Mouse (Mus musculus): ENCODE data around the gene Syn2.
"Not testable (repeated sequence)": the region's sequence is repeated elsewhere in the genome, so short reads cannot be mapped to it uniquely, and the experiment has no call there.

The Syn2 gene

DNA sequence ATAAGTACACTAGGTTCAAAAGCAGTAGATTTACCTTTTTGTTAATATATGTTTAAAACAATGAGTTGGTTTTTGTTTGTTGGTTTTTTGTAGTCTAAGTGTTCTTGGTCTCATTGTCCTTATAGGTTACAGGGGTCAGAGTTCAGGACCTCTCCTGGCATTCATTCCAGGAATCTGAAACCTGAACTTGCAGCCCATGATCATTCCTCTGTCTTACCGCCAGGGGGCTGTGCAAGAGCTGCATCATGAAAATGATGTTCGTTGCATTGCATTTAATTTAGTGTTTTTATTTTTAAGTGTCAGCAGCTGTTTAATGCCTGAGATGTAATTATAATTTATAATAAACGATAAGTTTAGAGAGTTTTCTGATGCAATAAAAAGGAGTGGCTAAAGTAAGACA, 40.1 kb downstream of the Syn2 start:
- peak; percentile 46 for DNase-seq (ENCODE audit: low read depth, low spot score)

DNA sequence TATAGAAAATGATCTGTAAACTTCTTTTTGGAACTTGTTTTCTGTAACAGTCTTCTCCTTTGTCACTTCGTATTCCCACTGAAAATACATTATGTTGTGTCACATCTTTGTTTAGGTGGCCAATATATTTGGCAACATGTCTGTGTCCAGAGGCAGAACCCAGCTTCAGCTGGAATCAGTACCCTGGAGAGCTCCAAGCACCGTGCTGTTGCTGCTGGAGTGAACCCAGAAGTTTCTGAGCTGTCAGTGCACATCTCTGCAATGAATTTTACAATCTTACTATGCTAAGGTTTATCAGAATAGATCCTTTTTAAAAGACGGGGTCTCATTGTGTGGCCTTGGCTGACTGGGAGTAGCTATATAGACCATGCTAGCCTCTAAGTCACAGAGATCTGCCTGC, 44.1 kb downstream of the Syn2 start:
- DNase-seq (ENCODE audit: low read depth, low spot score) = peak; percentile 42

DNA sequence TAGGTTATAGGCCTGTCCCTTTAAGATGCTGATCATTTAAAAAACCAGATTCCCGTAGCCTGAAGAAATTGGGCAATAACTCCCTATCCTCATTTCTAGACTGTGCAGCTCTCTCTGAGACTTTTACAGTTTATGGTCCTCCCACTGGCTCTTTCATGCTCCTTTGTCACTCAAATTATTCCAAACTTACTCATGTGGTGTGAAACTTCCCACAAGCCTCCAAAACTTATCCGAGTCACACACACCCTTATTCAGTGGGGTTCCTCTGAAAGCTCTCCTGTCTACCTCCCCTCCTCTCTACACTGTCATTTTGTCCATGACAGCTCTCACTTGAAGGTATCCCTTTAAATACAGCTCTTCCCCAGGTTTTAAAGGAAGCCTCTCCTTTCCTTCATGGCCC, 46.4 kb downstream of the Syn2 start:
- no peak for DNase-seq (ENCODE audit: low read depth, low spot score)

DNA sequence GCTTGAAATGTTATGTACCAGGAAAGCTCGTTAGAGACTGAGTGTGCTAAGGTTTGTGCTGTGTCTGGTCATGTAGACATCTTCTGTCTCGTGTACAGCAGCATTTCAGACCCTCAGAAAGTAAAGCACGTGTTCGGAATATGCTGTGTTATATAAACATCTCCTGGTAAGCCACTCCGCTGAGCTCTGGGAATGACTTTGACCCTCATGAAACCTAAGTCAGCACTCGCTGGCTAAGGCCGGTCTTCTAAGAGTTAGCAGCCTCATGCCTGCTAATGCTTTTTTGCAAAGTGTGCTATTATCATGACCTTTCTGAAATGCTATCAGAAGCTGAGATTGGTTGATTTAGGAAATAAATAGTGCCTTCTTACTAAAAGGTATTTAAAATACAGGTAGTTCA, 56.4 kb downstream of the Syn2 start:
- no peak for DNase-seq (ENCODE audit: low read depth, low spot score)

DNA sequence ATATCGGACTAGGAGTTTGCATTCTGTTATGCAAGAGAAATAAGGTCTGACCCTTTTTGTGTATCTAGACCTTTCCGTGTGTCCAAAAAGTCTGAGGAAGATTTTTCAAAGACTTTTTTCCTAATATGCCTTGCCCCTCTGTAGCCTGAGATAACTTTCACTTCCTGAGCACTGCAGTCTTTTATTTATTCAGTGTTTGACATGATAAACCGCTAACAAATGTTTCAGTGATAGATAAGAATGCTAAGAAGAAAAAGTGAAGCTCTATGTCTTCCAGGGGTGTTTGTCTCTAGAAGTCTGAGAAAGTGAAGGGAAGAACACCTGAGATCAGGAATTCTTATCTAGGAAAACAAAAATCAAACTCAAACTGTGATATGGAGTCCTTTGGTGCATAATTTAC, 66.1 kb downstream of the Syn2 start:
- DNase-seq (ENCODE audit: low read depth, low spot score) = no peak

DNA sequence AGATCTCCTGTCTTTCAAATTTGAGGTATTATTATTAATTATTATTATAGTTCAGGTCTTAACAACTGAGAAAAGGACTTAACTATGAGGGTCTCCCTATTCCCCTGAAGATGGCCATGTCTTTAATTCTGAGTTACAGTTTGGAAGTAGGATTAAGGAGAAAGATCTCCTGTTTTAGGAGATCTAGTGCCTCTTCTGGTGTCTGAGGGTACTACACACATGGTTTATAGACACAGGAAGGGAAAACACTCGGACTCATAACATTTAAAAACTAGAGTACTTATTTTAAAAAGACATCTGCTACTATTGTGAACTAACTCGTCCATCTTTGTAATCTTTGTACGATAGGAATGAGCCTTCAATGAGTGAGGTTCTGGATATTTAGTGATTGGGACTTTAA, 68.3 kb downstream of the Syn2 start:
- peak; percentile 40 for DNase-seq (ENCODE audit: low read depth, low spot score)

DNA sequence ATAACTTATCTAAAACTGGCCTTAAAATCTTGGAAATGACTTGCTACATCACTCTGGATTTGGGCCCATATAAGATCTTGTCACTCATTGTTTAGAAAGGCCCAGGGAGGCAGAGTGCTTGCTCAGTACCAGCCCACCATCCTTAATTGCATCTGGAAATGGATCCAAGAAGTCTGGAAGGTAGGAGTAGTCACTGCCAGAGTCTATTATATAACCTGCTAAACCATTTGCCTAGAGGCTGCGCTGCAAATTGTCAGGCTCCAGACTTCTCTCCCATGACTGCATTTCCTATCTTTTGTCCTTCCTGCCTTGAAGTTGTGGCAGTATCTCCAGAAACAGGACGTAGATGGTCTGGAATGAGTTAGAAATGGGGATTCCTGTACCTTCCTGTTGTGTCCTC, 75.5 kb downstream of the Syn2 start:
- no peak for DNase-seq (ENCODE audit: low read depth, low spot score)

DNA sequence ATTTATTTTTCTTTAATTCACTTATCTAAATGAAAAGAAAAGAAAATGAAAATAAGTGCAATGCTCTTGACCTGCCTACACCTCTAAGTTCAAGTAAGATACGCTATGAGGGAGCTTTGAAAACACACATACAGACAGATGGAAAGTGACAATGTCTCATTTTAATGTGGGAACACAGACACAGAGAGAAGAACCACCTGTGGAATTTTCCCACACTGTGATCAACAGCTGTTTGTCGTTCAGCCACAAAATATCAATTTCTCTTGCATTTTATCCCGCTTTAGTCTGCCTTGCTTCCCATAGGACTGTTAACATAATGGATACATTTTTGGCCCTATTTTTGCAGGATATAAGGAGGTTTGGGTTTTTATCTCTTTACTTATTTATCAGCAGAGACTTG, 76.1 kb downstream of the Syn2 start:
- DNase-seq (ENCODE audit: low read depth, low spot score) = no peak

DNA sequence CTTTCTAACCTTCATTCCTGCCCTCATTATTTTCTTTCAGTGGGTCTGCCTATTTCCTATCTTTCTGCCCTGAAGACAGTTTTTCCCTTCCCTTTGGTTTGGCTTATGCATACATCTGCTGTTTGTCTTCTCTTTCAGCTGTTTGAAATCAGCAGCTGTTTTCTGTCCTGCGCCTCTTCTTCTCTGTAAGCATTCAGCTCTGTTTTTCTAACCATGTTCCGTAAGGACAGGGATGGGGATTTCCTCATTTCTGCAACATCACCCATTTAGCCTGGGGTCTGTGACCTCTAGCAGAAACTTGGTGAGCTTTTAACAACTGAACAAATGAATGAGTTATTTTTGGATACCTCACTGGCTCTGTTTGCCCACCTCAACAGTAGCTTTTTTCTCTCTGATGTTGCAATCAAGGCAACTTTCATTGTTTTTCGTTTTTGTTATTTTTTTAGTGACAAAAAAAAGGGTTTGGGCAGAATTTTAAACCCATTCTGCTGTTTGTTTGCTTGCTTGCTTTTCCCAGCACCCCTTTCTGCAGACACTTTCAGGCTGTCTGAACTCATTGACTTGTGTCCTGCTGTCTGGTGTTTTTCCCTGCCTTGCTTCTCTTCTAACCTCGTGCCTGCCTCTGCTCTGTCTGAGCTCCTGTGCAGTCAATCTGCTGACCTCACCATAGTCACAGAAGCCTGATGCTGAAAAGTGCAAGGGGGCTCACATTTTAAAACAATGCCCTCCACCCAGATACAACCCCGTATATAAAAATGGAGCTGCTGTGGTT, 77.6 kb downstream of the Syn2 start:
- no peak for DNase-seq (ENCODE audit: low read depth, low spot score)

DNA sequence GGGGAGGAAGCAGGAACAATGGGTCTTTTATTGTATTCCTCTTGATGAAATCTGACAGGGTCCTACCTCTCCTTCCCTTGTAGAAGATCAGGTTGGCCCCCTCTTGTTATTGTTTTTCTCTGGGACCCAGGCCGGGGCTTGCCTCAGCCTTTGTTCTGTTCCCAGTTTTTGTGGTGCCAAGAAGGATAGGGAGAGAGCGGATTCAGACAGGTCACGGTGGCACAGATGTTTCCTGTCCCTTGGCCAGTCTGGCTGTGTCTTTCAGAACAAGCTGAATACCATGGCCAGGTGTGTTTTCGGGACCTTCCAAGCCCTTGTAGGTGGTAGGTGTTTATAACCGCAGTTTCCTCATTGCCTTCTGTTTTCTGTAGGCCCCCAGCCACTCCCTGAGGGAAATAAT, 78.4 kb downstream of the Syn2 start:
- DNase-seq (ENCODE audit: low read depth, low spot score) = no peak

DNA sequence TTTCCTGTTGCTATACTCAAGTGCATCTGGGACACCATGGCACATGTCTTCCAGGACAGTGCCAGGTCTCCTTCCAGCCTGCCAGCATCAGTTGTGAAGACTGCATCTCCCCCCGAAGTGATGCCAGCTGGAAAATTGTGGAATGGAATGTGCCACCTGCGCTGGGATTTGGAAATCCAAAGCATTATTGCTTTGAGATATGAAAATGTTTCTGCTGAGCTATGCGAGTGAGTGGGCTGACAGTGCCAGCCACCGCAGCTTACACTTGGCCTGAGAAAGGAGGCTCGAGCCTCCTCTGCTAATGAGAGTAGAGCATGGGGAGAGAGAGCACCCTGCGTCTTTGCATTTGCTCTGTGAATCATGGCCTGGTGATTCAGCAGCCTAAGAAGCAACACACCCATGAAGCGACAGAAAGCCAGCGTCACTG, 86.5 kb downstream of the Syn2 start:
- no peak for DNase-seq (ENCODE audit: low read depth, low spot score)

DNA sequence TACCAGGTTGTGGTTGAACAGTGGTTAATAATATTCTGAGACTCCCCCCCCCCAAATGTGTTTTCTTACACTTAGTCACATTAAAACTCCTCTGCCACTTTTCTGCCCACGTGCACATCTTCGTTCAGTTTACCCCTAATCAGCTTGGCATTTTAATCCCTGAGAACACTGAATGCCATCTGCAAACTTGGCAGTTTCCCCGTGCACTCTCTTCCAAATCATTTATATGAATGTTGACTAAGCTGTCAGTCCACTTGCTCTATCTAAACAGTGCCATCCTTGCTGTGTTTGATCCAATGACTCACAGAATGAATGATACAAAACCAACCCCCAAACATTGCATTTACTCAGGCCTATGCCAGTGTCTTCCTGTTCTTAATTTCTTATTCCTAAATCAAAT, 90.8 kb downstream of the Syn2 start:
- DNase-seq (ENCODE audit: low read depth, low spot score) = no peak

DNA sequence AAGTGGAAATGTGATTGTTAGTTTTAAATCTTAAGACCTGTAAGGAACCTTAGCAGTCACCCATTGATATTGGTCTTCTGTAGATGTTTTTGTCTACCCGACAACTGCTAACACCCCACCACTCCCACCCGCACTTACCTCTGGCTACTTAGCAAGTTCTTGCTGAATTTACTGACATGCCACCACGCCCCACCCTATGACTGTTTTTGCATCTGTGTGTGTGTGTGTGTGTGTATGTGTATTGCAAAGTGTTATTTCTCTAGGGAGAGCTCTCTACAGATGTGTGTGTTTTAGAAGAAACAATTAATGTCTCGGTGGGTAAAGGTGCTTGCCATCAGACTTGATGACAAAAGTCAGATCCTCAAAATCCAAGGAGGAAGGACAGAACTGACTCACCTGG, 92.3 kb downstream of the Syn2 start, which contains the start of gene Gm17482:
Gene Gm17482, plus strand, starts transcription at position 301 of the 400 bp plus-strand sequence.
- no peak for DNase-seq (ENCODE audit: low read depth, low spot score)

DNA sequence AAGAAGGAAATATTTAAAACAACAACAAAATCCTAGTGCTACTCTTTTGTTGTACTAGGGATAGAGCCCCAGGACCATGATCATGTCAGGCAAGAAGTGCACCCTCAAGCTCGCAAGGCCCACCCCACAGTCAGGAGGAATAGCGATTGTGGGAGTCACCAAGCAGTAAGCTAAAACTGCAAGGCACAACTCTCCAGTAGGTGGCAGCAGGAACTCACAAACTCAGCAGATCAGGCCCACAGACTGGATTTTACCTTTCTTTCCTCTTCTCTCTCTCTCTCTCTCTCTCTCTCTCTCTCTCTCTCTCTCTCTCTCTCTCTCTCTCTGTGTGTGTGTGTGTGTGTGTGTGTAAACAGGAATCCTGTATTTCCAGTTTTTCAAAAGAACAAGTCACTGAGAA, 92.8 kb downstream of the Syn2 start:
- peak; percentile 74 for DNase-seq (ENCODE audit: low read depth, low spot score)

DNA sequence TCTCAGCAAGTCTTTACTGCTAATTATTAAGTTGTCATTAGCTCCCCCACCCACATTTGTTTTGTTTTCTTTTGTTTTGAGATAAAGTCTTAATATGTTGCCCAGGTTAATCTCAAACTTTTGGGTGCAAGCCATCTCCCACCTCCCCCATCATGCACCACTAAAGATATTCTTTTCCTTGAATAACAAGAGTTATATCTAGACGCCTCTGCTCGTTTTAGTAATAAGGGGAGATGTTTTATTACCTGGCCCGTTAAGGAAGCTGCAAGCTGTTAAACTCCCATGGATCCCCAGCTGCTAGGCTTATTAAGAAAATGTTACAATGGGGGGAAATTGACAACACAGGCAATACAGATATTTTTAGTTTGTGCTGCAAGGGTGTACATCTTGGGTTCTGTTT, 95.9 kb downstream of the Syn2 start:
- DNase-seq (ENCODE audit: low read depth, low spot score) = no peak

DNA sequence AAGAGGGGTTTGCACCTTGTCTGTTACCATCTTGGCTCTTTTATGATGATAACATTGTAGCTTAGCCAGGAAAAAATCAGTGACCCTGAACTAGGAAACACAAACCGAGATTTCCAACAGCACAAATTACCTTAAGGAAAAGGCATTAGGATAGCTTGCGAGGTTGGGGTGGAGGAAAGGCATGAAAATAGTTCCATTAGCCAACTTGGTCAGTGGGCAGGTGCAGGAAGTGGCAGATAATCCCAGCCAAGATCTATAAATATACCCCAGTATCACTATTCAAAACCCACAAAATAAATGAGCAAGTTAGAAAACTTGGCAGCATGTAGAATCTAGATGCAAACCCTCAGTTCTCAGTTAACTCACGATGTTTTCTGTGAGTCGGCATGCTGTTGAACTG, 97.1 kb downstream of the Syn2 start:
- no peak for DNase-seq (ENCODE audit: low read depth, low spot score)

DNA sequence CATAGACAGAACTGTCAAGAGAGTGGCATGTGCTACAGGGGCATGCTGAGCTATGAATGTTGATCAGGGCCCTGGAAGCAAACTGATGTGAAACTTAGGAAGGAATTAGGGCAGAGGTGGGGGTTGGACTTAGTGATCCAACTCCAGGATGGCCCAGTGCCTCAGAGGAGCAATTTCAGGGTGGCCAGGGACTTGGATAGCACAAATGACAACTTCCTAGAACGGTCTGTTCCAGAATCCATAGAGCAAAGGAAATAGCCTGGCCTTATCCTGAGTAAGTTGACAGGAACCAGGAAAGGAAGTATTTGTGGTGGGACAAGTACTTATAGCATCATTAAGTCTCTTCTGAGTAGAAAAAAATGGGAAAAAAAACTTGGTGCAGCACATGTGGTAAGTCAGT, 97.9 kb downstream of the Syn2 start:
- no peak for DNase-seq (ENCODE audit: low read depth, low spot score)

DNA sequence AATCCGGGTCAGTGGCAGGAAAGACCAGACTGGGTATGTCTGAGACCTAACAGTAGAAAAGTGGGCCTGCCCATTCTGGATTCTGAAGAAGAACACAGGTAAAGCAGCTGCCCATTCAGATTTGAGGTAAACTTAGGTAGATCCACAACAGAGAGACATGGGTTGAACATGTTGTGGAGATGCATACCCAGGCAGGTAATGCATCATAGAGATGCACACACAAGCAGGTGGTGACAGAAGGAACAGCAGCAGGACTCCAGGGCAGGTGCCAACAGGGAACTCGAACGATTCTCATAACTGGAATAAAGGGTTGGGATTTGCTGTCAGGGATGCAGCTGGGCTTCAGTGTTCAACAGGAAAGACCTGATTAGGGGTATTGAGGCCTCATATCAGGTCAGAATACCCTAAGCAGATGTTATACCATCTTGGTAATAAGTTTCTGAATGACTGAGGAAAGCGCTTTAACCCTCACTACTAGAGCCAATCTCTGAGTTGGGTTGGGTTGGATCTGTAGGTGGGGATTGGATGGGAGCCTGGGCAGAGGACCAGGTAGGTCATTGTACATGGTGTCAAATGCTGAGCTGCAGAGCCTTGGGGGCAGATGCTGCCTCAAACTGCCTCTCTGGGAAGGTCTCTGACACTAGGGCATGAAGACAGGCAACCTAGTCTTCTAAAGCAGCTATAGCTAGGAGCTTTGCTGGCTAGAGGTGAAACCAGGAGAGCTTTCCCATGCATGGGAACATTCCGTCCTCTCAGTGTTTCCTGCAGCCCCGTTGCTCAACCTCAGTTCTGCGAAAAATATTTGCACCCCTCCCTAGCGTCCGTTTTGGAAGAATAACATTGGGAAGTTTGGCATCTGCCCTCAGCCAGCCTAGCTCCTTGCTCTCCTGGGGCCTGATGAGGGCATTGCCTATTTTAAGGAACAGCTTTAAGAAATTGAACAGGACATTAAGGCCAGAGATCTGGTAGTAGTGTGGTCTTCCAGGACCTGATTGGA, 103.6 kb downstream of the Syn2 start:
- DNase-seq (ENCODE audit: low read depth, low spot score) = no peak

DNA sequence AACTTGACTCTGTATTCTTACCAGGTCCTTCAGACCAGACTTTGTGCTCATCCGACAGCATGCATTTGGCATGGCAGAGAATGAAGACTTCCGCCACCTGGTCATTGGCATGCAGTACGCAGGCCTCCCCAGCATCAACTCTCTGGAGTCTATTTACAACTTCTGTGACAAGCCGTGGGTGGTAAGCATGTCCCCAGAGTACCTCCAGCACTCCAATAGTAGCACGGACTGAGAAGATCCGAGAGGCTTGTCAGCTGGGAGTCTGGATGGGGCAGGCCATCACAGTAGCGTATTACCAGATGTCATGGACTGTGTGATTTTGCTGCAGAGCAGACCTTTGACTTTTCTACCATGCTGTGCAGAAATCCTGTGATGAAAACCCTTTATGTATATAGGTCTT, 104.6 kb downstream of the Syn2 start:
- DNase-seq (ENCODE audit: low read depth, low spot score) = no peak

DNA sequence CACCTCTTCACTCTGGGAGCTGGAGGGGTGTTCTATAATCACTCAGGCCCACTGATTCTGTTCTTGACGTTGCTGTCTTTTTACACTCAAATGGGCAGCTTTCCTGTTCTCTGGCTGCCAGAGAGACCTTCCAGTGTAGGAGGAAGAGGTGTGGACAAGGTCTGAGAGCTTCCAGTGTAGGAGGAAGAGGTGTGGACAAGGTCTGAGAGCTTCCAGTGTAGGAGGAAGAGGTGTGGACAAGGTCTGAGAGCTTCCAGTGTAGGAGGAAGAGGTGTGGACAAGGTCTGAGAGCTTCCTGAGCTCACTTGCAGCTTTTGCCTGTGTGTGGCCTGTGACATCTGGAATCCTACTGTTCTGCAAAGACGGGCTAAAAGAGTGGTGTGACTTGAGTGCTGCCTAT, 105.7 kb downstream of the Syn2 start:
- not testable (repeated sequence) for DNase-seq (ENCODE audit: low read depth, low spot score)

DNA sequence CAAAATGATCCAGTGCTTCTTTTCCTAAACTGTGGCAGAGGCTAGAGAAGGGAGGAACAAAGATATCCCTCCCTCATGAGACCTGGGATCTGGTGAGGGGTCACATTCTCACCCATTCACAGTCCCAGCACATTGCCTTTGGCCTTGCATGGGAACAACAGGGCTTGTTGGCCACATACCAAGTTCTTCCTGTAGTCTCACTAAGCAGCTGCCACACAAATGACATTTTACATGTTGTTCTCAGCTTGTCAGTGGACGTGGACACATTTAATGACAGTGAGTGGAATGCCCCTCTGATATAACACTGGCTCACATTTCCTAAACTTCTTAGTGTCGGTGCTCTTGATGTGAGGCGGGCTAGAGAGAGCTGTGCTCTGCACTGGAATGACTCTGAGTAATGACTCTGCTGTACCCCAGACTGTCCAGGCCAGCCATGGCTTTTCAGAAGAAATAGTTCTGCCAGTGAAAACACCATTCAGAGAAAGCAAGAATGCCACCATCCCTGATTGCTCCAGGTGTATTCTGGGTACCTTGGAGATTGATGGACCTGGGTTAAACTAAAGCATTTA, 106.5 kb downstream of the Syn2 start:
- no peak for DNase-seq (ENCODE audit: low read depth, low spot score)

DNA sequence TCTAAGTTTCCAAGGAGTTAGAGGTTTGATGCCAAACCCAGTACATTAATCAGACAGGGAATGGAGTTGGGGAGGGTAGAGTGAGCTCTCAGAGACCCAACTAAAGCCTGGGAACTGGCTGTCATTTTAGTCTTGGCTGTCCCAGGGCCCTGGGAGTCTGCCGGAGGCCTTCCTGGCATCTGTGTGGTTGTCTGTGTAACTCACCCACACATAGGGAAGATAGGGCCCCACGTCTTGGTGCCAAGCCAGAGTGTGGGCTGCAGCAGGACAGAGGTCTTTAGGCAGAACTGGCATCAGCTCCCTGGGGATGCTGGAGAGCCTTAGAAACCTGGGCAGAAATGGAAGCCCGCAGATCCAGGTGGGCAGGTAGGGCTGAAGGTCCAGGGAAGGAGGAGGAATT, 107.2 kb downstream of the Syn2 start:
- no peak for DNase-seq (ENCODE audit: low read depth, low spot score)
